ENCODE assay signal across 8 mouse cellular contexts in the genomic region with DNA sequence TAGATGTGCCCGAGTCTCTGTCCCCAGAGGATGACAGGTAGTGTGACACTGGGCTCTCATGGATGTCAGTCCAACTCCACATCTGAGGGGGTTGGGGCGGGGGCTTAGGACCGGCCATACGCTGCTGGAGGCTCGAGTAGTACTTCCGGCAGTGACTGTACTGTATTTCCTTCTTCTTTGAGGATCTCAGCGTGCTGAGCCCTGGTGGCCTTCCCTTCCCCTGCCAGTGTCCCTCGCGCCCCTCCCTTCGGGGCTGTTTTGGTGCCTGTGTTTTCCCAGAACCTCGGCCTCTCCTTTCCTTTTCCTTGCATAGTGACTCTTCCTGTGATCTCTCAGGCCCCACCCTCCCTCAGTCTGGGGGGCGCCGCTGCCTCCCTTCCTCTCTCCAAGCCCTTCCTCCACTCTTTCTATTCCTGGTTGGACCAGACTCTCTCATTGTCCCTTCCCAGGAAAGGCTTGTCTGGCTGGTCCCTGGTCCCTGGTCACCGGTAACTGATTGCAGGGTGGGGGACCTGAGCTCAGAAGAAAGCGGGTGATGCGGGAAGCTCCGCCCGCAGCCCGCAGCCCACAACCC.
DNase-seq lines count a peak whose midpoint lies in the region; ATAC-seq and TF ChIP-seq lines count a peak whose summit lies in the region.

No protein-coding gene starts in this region.

- peak overlapping the region; percentile 19 for H3K4me2 ChIP-seq in embryonic facial prominence, embryonic 11.5 days (ENCODE audit: low read depth, low read length)
- H3K4me2 ChIP-seq in stomach, embryonic 15.5 days, result peak overlapping the region; percentile 42

- 26% methylated on average over 18 of the region's 19 CpGs for WGBS in embryonic facial prominence, embryonic 11.5 days
- 15% methylated on average over 19 of the region's 19 CpGs for WGBS in stomach, embryonic 15.5 days

- no peaks in the 10 kb centered on the region for H3K27me3 ChIP-seq in embryonic facial prominence, embryonic 11.5 days (ENCODE audit: control insufficient read depth, insufficient read depth, low read length)
- no peaks in the 10 kb centered on the region for H3K27me3 ChIP-seq in stomach, embryonic 15.5 days (replicated peaks)

- peak overlapping the region; percentile 2; the same call in 1 of the 2 replicates for H3K9ac ChIP-seq in ES-E14 (ENCODE audit: insufficient read depth, low read depth, low read length, poor library complexity, severe bottlenecking)
- peak overlapping the region; percentile 43 for H3K9ac ChIP-seq in embryonic facial prominence, embryonic 11.5 days (replicated peaks; ENCODE audit: low read length)
- no peak overlapping the region for H3K9ac ChIP-seq in stomach, embryonic 15.5 days

- no peak for ATAC-seq in embryonic facial prominence, embryonic 11.5 days (replicated peaks; ENCODE audit: insufficient number of reproducible peaks, low FRiP score, low TSS enrichment, low read depth)
- ATAC-seq in stomach, embryonic 15.5 days (ENCODE audit: insufficient read depth, low FRiP score, low read depth), result no peak

- no peak overlapping the region for H3K27ac ChIP-seq in ES-E14 (ENCODE audit: insufficient read depth, low read depth, low read length, poor library complexity, severe bottlenecking)
- H3K27ac ChIP-seq in embryonic facial prominence, embryonic 11.5 days (replicated peaks; ENCODE audit: low read depth, low read length), result peak overlapping the region; percentile 85
- H3K27ac ChIP-seq in stomach, embryonic 15.5 days, result peak overlapping the region; percentile 92

- H3K9me3 ChIP-seq in ES-E14 (ENCODE audit: control insufficient read depth, insufficient read depth, low read depth, low read length), result no peaks in the 10 kb centered on the region
- H3K9me3 ChIP-seq in embryonic facial prominence, embryonic 11.5 days (replicated peaks; ENCODE audit: control insufficient read depth, low read length), result no peaks in the 10 kb centered on the region
- no peaks in the 10 kb centered on the region for H3K9me3 ChIP-seq in stomach, embryonic 15.5 days

- H3K4me1 ChIP-seq in ES-E14 (ENCODE audit: control insufficient read depth in 2 of 2, insufficient read depth in 2 of 2, low read length in 2 of 2, poor library complexity in 1 of 2), result peaks cover 4 to 21% of the 10 kb centered on the region in 2 experiments; a peak in 3 of 4 replicates
- H3K4me1 ChIP-seq in embryonic facial prominence, embryonic 11.5 days (ENCODE audit: control insufficient read depth, insufficient read depth, low read length), result peaks cover 11% of the 10 kb centered on the region
- peaks cover 53% of the 10 kb centered on the region for H3K4me1 ChIP-seq in stomach, embryonic 15.5 days

- no peaks in the 10 kb centered on the region for H3K36me3 ChIP-seq in ES-E14 (ENCODE audit: control insufficient read depth, insufficient read depth, low read length, poor library complexity, severe bottlenecking)
- no peaks in the 10 kb centered on the region for H3K36me3 ChIP-seq in embryonic facial prominence, embryonic 11.5 days (replicated peaks; ENCODE audit: control insufficient read depth, insufficient read depth, low read depth, low read length)
- no peaks in the 10 kb centered on the region for H3K36me3 ChIP-seq in stomach, embryonic 15.5 days

- intact Hi-C loops in heart, postnatal 14 days (cut with DNase I), result loop anchor here (2.0 kb wide), 1 partner anchor 91 kb away; no protein-coding TSS in a partner anchor

- in situ Hi-C loops in ES-E14 (cut with MboI; ENCODE audit: low sequenced_read_pairs in 2 of 2, unreplicated experiment in 2 of 2), result no loop called here

- H3K4me3 ChIP-seq in ES-E14 (ENCODE audit: insufficient read depth in 1 of 2, low read depth in 1 of 2, low read length in 2 of 2, poor library complexity in 1 of 2, severe bottlenecking in 1 of 2), result peak overlapping the region; percentile 1 to 50
- 0 out of 2 replicates have a peak overlapping the region, but pooled peaks have one; percentile 10 for H3K4me3 ChIP-seq in embryonic facial prominence, embryonic 11.5 days (ENCODE audit: low read depth, low read length)
- H3K4me3 ChIP-seq in stomach, embryonic 15.5 days (replicated peaks), result 0 out of 2 replicates have a peak overlapping the region, but pooled peaks have one; percentile 13

- DNase-seq in ES-E14 (ENCODE audit: low read depth, low spot score), result no peak
- peak; percentile 51 for DNase-seq in embryonic facial prominence, embryonic 11.5 days (ENCODE audit: low spot score)
- DNase-seq in heart, postnatal 14 days, result peak; percentile 67
- DNase-seq in kidney, postnatal 14 days, result peak; percentile 81
- DNase-seq in lung, postnatal 4 days, result peak; percentile 79 to 90
- DNase-seq in layer of hippocampus, adult 18-20 months (ENCODE audit: low spot score in 2 of 2), result no peak
- DNase-seq in right cerebral cortex, adult 2 months (ENCODE audit: low spot score in 2 of 2), result no peak

TF ChIP-seq in ES-E14, 5 proteins besides CTCF, POLR2A, EP300 and RAD21:
- TF ChIP-seq ZNF384 (IDR thresholded peaks at IDR 0.05; ENCODE audit: low read depth, low read length), result no peak
- TF ChIP-seq MAFK (IDR thresholded peaks at IDR 0.05; ENCODE audit: insufficient read depth, low read depth, low read length), result no peak
- no peak for TF ChIP-seq ZC3H11A (IDR thresholded peaks at IDR 0.05; ENCODE audit: borderline replicate concordance, low read depth, low read length)
- no peak for TF ChIP-seq CHD2 (IDR thresholded peaks at IDR 0.05; ENCODE audit: low read depth, low read length)
- TF ChIP-seq HCFC1 (IDR thresholded peaks at IDR 0.05; ENCODE audit: borderline replicate concordance, insufficient read depth, low read length), result no peak

Comparison
In these comparisons a context has a peak if more than half of its experiments do, and no peak if none do; other contexts are left out.
1. DNase-seq: peak in embryonic facial prominence, embryonic 11.5 days (single experiment), heart, postnatal 14 days (2 of 2), kidney, postnatal 14 days (single experiment) and lung, postnatal 4 days (2 of 2); none in ES-E14 (single experiment), layer of hippocampus, adult 18-20 months (0 of 2) and right cerebral cortex, adult 2 months (0 of 2).
2. Peak in every context shown above with its lines, with median percentiles within 50 percentile points of each other: H3K4me3 ChIP-seq.